Mouse (Mus musculus) testis, adult 2 months (tissue): ENCODE results near the gene Acot7. TPM values are rescaled to one million over a fixed set of nuclear protein-coding genes. Genes with fewer than 3 reads are reported as not detected.

Experiments used
- H3K27ac ChIP-seq: fragments of 200-500 bp; 2 replicates; pipeline ENCODE4 v1.5.1; 2012; ENCODE audit warnings: low read depth, low read length; ENCODE audit not compliant: control insufficient read depth, insufficient read depth
- H3K27me3 ChIP-seq: fragments of 200-500 bp; 2 replicates; pipeline ENCODE4 v1.6.1; 2012; ENCODE audit warnings: mild to moderate bottlenecking, low read length, moderate library complexity; ENCODE audit not compliant: control insufficient read depth, insufficient read depth
- H3K36me3 ChIP-seq: fragments of 200-500 bp; 2 replicates; pipeline ENCODE4 v1.6.1; 2012; ENCODE audit warnings: mild to moderate bottlenecking, low read length; ENCODE audit not compliant: control insufficient read depth, insufficient read depth
- H3K4me1 ChIP-seq: fragments of 200-500 bp; 2 replicates; pipeline ENCODE4 v1.6.1; 2012; ENCODE audit warnings: low read length; ENCODE audit not compliant: control insufficient read depth, insufficient read depth
- H3K4me3 ChIP-seq: fragments of 200-500 bp; 2 replicates; pipeline ENCODE4 v1.5.1; 2012; ENCODE audit warnings: low read depth, mild to moderate bottlenecking, low read length, moderate library complexity, mixed read lengths; ENCODE audit not compliant: control insufficient read depth
- CTCF ChIP-seq: fragments of 200-500 bp; IDR thresholded peaks from 2 replicates; pipeline ENCODE4 v1.5.1; 2012; ENCODE audit warnings: low read depth, mild to moderate bottlenecking, inconsistent platforms, low read length, moderate library complexity; ENCODE audit not compliant: control insufficient read depth, insufficient read depth, insufficient replicate concordance
- POLR2A ChIP-seq: fragments of 200-500 bp; IDR thresholded peaks from 2 replicates; pipeline ENCODE4 v1.6.1; 2012; ENCODE audit warnings: low read depth, mild to moderate bottlenecking, inconsistent platforms, low read length, moderate library complexity; ENCODE audit not compliant: control insufficient read depth
- polyA plus RNA-seq: library from polyadenylated mRNA; depleted of rRNA; stranded (reverse); fragments of >200 nt; gene quantifications from 2 replicates; pipeline ENCODE4 v1.2.3, GENCODE M21; 2012

The Acot7 gene
- polyA plus RNA-seq, 1 experiment, result 685 TPM

DNA sequence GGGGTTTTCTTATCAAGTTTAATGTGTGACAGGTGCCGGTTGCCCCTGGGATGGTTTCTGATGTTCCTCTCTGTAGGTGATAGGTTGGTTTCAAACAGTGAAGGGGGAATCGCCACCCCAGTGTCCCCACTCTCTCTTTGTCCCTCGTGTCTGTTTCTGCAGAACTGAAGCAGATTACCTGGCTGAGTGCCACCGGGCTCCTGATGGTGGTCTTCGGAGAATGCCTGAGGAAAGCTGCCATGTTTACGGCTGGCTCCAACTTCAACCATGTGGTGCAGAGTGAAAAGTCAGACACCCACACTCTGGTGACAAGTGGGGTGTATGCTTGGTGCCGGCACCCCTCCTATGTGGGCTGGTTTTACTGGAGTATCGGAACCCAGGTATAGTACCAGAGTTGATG lies 122.4 kb downstream of the Acot7 start:
- no peak overlapping the region for H3K4me3 ChIP-seq
- TF ChIP-seq CTCF, result no peak
- no peak for TF ChIP-seq POLR2A
- H3K27ac ChIP-seq, result no peak overlapping the region
- H3K4me1 ChIP-seq, result peaks cover 13% of the 10 kb centered on the region
- H3K36me3 ChIP-seq, result peaks cover 2% of the 10 kb centered on the region
- no peaks in the 10 kb centered on the region for H3K27me3 ChIP-seq

GRCm38 (mm10) chr4:152302012-152302411 lies 124.1 kb downstream of the Acot7 start:
- Histone ChIP-seq H3K27ac (no peak overlapping the region), H3K4me3 (no peak overlapping the region), H3K4me1 (peaks cover 6% of the 10 kb centered on the region), H3K36me3 (peaks cover 2% of the 10 kb centered on the region), H3K27me3 (no peaks in the 10 kb centered on the region)
- TF ChIP-seq CTCF, result no peak
- no peak for TF ChIP-seq POLR2A

DNA sequence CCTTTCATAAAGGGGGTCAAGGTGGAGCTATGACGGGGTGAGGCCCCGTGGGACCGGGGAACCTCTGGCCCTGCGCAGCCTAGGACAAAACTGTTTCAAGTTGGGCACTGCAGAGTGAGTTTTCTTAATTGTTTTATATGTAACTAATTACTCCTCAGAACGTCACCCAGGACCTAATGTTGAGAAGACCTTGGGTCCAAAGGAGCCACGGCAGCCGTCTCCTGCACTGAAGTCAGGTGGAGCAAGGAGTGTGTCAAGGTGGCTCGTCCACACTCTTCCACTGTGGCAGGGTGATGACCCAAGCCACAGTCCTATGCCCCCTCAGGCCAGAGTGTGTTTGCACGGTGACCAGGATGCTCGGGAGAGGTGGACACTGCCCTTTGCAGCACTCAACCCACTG lies 125.2 kb downstream of the Acot7 start:
- Histone ChIP-seq H3K27me3 (no peaks in the 10 kb centered on the region), H3K4me1 (peaks cover 4% of the 10 kb centered on the region; the same call in 1 of the 2 replicates), H3K27ac (no peak overlapping the region), H3K4me3 (no peak overlapping the region), H3K36me3 (peaks cover 2% of the 10 kb centered on the region)
- TF ChIP-seq CTCF (no peak), POLR2A (no peak)

DNA sequence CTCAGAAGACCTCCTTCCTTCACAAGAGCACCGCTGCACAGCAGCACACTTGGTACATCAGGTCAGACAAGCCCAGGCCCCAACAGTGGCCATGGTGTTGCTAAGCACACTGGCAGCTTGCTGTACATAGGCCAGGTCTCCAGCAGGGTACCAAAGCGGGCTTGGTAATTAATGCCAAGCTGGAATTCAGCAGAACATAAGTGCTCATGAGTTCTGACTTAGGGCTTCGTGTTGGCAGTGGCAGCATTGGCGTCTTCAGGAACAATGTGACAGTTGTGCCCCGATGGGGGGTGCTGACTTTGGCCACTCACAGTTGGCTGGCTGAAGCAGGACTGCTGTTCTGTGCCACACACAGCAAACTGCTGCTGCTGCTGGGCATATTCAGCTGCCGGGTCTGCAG lies 126.8 kb downstream of the Acot7 start:
- Histone ChIP-seq H3K4me1 (no peaks in the 10 kb centered on the region), H3K27me3 (no peaks in the 10 kb centered on the region), H3K4me3 (peak overlapping the region; percentile 72), H3K27ac (no peak overlapping the region), H3K36me3 (peaks cover 2% of the 10 kb centered on the region)
- TF ChIP-seq POLR2A, result no peak

DNA sequence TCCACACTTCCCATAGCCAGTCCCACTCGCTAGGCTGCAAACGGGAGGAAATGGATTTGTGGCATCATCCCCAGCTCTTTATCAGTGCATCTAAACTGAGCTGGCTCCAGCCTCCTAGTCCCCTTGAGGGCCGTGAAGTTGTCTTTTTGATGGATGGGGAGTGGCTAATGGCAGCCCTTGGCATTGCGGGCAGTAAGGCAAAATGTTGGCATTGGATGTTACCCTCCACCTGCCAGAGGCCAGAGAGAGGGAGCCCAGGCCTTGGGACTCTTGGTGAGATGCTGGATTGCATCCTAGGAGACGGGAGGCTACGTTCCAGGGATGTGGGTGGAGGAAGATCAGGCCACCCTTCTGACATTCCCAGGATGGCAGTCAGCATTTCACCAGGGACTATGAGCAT lies 128.1 kb downstream of the Acot7 start:
- peak overlapping the region; percentile 71 for H3K4me3 ChIP-seq
- H3K36me3 ChIP-seq, result no peaks in the 10 kb centered on the region; the same call in 1 of the 2 replicates
- H3K27me3 ChIP-seq, result no peaks in the 10 kb centered on the region
- TF ChIP-seq CTCF (no peak), POLR2A (no peak)
- H3K27ac ChIP-seq, result no peak overlapping the region
- H3K4me1 ChIP-seq, result no peaks in the 10 kb centered on the region

DNA sequence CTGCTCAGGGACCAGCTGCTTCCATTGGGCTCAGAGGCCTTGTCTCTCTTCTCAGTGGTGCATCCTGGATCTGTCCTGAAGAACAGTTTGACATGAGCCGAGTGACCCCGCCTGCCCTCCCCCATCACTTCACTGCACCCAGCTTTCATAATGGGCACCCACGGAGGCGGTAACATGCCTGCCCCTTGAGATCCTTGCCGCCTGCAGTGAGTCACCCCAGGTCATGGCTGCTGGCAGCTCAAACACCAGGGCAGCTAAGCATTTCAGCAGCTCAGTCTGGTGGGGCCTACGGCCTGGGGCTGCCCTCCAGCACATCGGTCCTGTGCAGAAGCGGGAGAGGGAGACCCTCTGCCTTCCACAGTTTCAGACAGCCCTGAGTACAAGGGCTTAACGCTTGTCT lies 129.6 kb downstream of the Acot7 start:
- TF ChIP-seq POLR2A (no peak), CTCF (no peak)
- H3K27ac ChIP-seq, result no peak overlapping the region
- H3K27me3 ChIP-seq, result no peaks in the 10 kb centered on the region; the same call in 1 of the 2 replicates
- no peaks in the 10 kb centered on the region; the same call in 1 of the 2 replicates for H3K36me3 ChIP-seq
- no peak overlapping the region for H3K4me3 ChIP-seq
- peaks cover 4% of the 10 kb centered on the region; the same call in 1 of the 2 replicates for H3K4me1 ChIP-seq

DNA sequence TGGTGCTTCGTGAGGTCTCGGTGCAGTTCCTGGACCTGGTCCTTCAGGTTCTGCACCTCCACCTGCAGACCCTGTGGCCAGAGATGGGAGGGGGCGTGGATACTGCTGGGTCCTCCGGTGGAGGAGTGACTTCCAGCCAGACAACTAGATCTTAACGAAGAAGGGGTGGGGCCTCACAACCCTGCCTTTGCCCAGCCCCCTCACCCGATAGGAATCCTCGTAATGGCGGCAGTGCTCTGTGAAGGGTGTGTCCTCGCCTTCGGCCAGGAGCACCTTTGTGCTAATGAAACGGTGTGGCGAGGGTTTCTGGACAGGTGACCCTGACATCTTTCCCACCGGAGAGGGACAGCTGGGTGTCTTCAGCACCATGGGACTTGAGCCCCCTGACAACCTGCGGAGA lies 134.3 kb downstream of the Acot7 start:
- Histone ChIP-seq H3K27me3 (no peaks in the 10 kb centered on the region; the same call in 1 of the 2 replicates), H3K4me3 (no peak overlapping the region), H3K27ac (no peak overlapping the region), H3K36me3 (no peaks in the 10 kb centered on the region), H3K4me1 (peaks cover 21% of the 10 kb centered on the region)
- TF ChIP-seq CTCF (no peak), POLR2A (no peak)

DNA sequence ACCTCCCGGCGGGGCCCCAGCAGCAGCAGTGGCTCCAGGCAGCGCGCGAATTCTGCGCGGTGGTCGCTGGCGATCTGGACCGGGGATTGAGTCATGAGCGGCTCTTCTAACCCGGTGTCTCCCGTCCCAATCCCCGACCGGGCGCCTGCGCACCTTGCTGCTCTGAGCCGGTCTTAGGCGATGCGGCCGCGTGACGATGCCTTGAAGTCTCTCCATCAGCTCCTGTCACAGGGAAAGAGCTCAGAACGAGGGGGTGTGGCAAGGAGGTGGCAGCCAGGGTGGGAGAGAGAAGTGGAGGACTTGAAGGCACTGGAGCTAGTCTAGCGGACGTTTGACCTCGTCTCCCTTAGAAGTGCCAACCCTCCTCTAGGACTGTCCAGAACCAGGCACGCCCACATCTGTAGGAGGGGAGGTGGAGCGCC lies 135.3 kb downstream of the Acot7 start:
- no peak overlapping the region for H3K27ac ChIP-seq
- H3K36me3 ChIP-seq, result no peaks in the 10 kb centered on the region
- H3K27me3 ChIP-seq, result no peaks in the 10 kb centered on the region; the same call in 1 of the 2 replicates
- peak overlapping the region; percentile 7 for H3K4me3 ChIP-seq
- peaks cover 21% of the 10 kb centered on the region for H3K4me1 ChIP-seq
- TF ChIP-seq CTCF (no peak), POLR2A (no peak)
